Mouse (Mus musculus) ES-E14 (cell line): ENCODE measurements at regions not wholly inside any gene's neighbourhood (a gene's known extent, or its start where the extent isn't known, plus 50 kb on each side); places are given as distances from the start of the nearest gene placed in this dataset.

Experiments used
- DNase-seq: peaks from one replicate; pipeline ENCODE4 v3.0.0-alpha.2; 2013; ENCODE audit warnings: low read depth, low spot score
- H3K27ac ChIP-seq: 2 replicates; pipeline ENCODE4 v1.5.1; 2012; ENCODE audit warnings: low read depth, mild to moderate bottlenecking, low read length, moderate library complexity, mixed read lengths; ENCODE audit not compliant: poor library complexity, insufficient read depth, severe bottlenecking
- H3K36me3 ChIP-seq: 2 replicates; pipeline ENCODE4 v1.6.1; 2012; ENCODE audit warnings: mild to moderate bottlenecking, low read length, moderate library complexity, mixed read lengths; ENCODE audit not compliant: control insufficient read depth, poor library complexity, insufficient read depth, severe bottlenecking
- H3K4me1 ChIP-seq, 2 experiments: fragments of 150-350 bp in 1 of 2; sonication (generic) in 1 of 2; 2 replicates each; pipeline ENCODE4 v1.6.1; 2012; ENCODE audit warnings: low read length in 2 of 2, mild to moderate bottlenecking in 1 of 2, mixed read lengths in 1 of 2; ENCODE audit not compliant: control insufficient read depth in 2 of 2, insufficient read depth in 2 of 2, poor library complexity in 1 of 2
- H3K4me3 ChIP-seq, 2 experiments: fragments of 150-350 bp in 1 of 2; sonication (generic) in 1 of 2; 2 replicates each; pipeline ENCODE4 v1.5.1; 2012; ENCODE audit warnings: low read length in 2 of 2, low read depth in 1 of 2, mild to moderate bottlenecking in 1 of 2, mixed read lengths in 1 of 2; ENCODE audit not compliant: insufficient read depth in 1 of 2, poor library complexity in 1 of 2, severe bottlenecking in 1 of 2
- H3K9ac ChIP-seq: 2 replicates; pipeline ENCODE4 v1.6.1; 2012; ENCODE audit warnings: low read depth, mild to moderate bottlenecking, low read length, mixed read lengths; ENCODE audit not compliant: poor library complexity, insufficient read depth, severe bottlenecking
- H3K9me3 ChIP-seq: fragments of 150-350 bp; sonication (generic); 2 replicates; pipeline ENCODE4 v1.6.1; 2012; ENCODE audit warnings: low read depth, mild to moderate bottlenecking, low read length; ENCODE audit not compliant: control insufficient read depth, insufficient read depth
- CHD2 ChIP-seq: IDR thresholded peaks from 2 replicates; pipeline ENCODE4 v1.6.1; 2014; ENCODE audit warnings: mild to moderate bottlenecking, low read depth, low read length, inconsistent platforms
- HCFC1 ChIP-seq: IDR thresholded peaks from 2 replicates; pipeline ENCODE4 v1.6.1; 2012; ENCODE audit warnings: low read length, inconsistent platforms, borderline replicate concordance; ENCODE audit not compliant: insufficient read depth
- MAFK ChIP-seq: IDR thresholded peaks from 2 replicates; pipeline ENCODE4 v1.6.1; 2014; ENCODE audit warnings: mild to moderate bottlenecking, low read depth, low read length, inconsistent platforms; ENCODE audit not compliant: insufficient read depth
- ZC3H11A ChIP-seq: IDR thresholded peaks from 2 replicates; pipeline ENCODE4 v1.6.1; 2012; ENCODE audit warnings: low read depth, mild to moderate bottlenecking, inconsistent platforms, low read length, borderline replicate concordance
- ZNF384 ChIP-seq: IDR thresholded peaks from 2 replicates; pipeline ENCODE4 v1.6.1; 2012; ENCODE audit warnings: low read depth, low read length, inconsistent platforms
- in situ Hi-C, 2 experiments: fragments of 600-800 bp; cut with MboI; formaldehyde crosslinking; loops; one replicate each; pipeline ENCODE4 v1.15.1; 2025; ENCODE audit warnings: low sequenced_read_pairs in 2 of 2, inconsistent platforms in 1 of 2; ENCODE audit not compliant: unreplicated experiment in 2 of 2

- no peak for DNase-seq
- H3K4me1 ChIP-seq: no peaks in the 10 kb centered on the region
- in situ Hi-C loops: no loop called here
Measured at GRCm38 (mm10) chr6:84266736-84267135, 258.3 kb downstream of the Dysf start.

GRCm38 (mm10) chr6:84264681-84265080 lies 256.3 kb downstream of the Dysf start:
- in situ Hi-C loops: no loop called here

More at GRCm38 (mm10) chr6:84266736-84267135, 258.3 kb downstream of the Dysf start:
- H3K9ac ChIP-seq: no peak overlapping the region
- no peak overlapping the region for H3K27ac ChIP-seq
- H3K4me3 ChIP-seq: no peak overlapping the region
- TF ChIP-seq HCFC1 (no peak), ZNF384 (no peak), MAFK (no peak), ZC3H11A (no peak), CHD2 (no peak)
- H3K9me3 ChIP-seq: no peaks in the 10 kb centered on the region
- no peaks in the 10 kb centered on the region for H3K36me3 ChIP-seq

GRCm38 (mm10) chr6:84263686-84264085 lies 255.3 kb downstream of the Dysf start:
- in situ Hi-C loops: no loop called here

More at GRCm38 (mm10) chr6:84264681-84265080, 256.3 kb downstream of the Dysf start:
- no peak overlapping the region for H3K4me3 ChIP-seq
- no peaks in the 10 kb centered on the region for H3K9me3 ChIP-seq
- no peak for TF ChIP-seq MAFK
- no peak for TF ChIP-seq CHD2
- no peak for TF ChIP-seq HCFC1
- no peak for TF ChIP-seq ZNF384
- no peak for TF ChIP-seq ZC3H11A
- no peak overlapping the region for H3K9ac ChIP-seq
- H3K4me1 ChIP-seq: no peaks in the 10 kb centered on the region
- no peak overlapping the region for H3K27ac ChIP-seq
- DNase-seq: no peak
- H3K36me3 ChIP-seq: no peaks in the 10 kb centered on the region

GRCm38 (mm10) chr6:84262766-84263165 lies 254.4 kb downstream of the Dysf start:
- Histone ChIP-seq H3K36me3 (no peaks in the 10 kb centered on the region), H3K9me3 (no peaks in the 10 kb centered on the region), H3K4me3 (no peak overlapping the region), H3K9ac (no peak overlapping the region), H3K4me1 (no peaks in the 10 kb centered on the region), H3K27ac (no peak overlapping the region)
- in situ Hi-C loops: no loop called here
- no peak for DNase-seq
- TF ChIP-seq ZNF384 (no peak), HCFC1 (no peak), ZC3H11A (no peak), MAFK (no peak), CHD2 (no peak)

More at GRCm38 (mm10) chr6:84263686-84264085, 255.3 kb downstream of the Dysf start:
- Histone ChIP-seq H3K27ac (no peak overlapping the region), H3K9ac (no peak overlapping the region), H3K9me3 (no peaks in the 10 kb centered on the region), H3K4me1 (no peaks in the 10 kb centered on the region), H3K36me3 (no peaks in the 10 kb centered on the region), H3K4me3 (no peak overlapping the region)
- DNase-seq: no peak
- TF ChIP-seq HCFC1 (no peak), ZC3H11A (no peak), CHD2 (no peak), ZNF384 (no peak), MAFK (no peak)

- TF ChIP-seq CHD2 (no peak), ZC3H11A (peak; percentile 15; the same call in 1 of the 2 replicates), HCFC1 (no peak), MAFK (no peak)
- Histone ChIP-seq H3K4me3 (no peak overlapping the region), H3K9ac (no peak overlapping the region), H3K9me3 (no peaks in the 10 kb centered on the region), H3K27ac (no peak overlapping the region), H3K4me1 (no peaks in the 10 kb centered on the region), H3K36me3 (no peaks in the 10 kb centered on the region)
- no peak for DNase-seq
- in situ Hi-C loops: no loop called here
Measured at GRCm38 (mm10) chr6:84261483-84261882, 253.1 kb downstream of the Dysf start.
